Mouse (Mus musculus) neural tube, embryonic 12.5 days (tissue): ENCODE results near the gene Peg10. TPM values are rescaled to one million over a fixed set of nuclear protein-coding genes. Genes with fewer than 3 reads are reported as not detected.
A peak's percentile ranks its signal among the peaks of the same experiment; 100 is the strongest.

Experiments used
- ATAC-seq: fragments of 200-750 bp; cut with Nextera tagmentation; 2 replicates; pipeline ENCODE4 v1.8.0; 2017; ENCODE audit warnings: low read depth, mild to moderate bottlenecking, moderate TSS enrichment, moderate library complexity; ENCODE audit not compliant: low FRiP score
- H3K27ac ChIP-seq: fragments of 300-500 bp; sonication (generic); 2 replicates; pipeline ENCODE4 v1.5.1; 2016
- H3K27me3 ChIP-seq: fragments of 300-500 bp; sonication (generic); replicated peaks from 2 replicates; pipeline ENCODE4 v1.6.1; 2016; ENCODE audit warnings: mild to moderate bottlenecking
- H3K36me3 ChIP-seq: fragments of 300-500 bp; sonication (generic); 2 replicates; pipeline ENCODE4 v1.6.1; 2016; ENCODE audit warnings: mild to moderate bottlenecking
- H3K4me1 ChIP-seq: fragments of 300-500 bp; sonication (generic); 2 replicates; pipeline ENCODE4 v1.6.1; 2016
- H3K4me2 ChIP-seq: fragments of 300-500 bp; sonication (generic); replicated peaks from 2 replicates; pipeline ENCODE4 v1.6.1; 2016; ENCODE audit warnings: mild to moderate bottlenecking
- H3K4me3 ChIP-seq: fragments of 300-500 bp; sonication (generic); 2 replicates; pipeline ENCODE4 v1.5.1; 2016
- H3K9ac ChIP-seq: fragments of 300-500 bp; sonication (generic); 2 replicates; pipeline ENCODE4 v1.6.1; 2016; ENCODE audit warnings: mild to moderate bottlenecking
- H3K9me3 ChIP-seq: fragments of 300-500 bp; sonication (generic); 2 replicates; pipeline ENCODE4 v1.6.1; 2016; ENCODE audit warnings: mild to moderate bottlenecking
- WGBS: fragments of 180-500 bp; shearing (Covaris S2); methylation state at CpG from one replicate; pipeline ENCODE4 v1.1.7; 2016; 5-methylcytosine and 5-hydroxymethylcytosine counted together
- polyA plus RNA-seq: library from polyadenylated mRNA; unstranded; fragments of >200 nt; fragmentation: Nextera tagmentation; extraction: Ambion mirVana; gene quantifications from 2 replicates; pipeline ENCODE4 v1.2.1, GENCODE M21; 2016

The Peg10 gene
- polyA plus RNA-seq, 1 experiment from 2014 or later = 6.0 TPM

- Histone ChIP-seq H3K9ac (no peak overlapping the region), H3K27ac (no peak overlapping the region), H3K4me2 (no peak overlapping the region), H3K9me3 (no peaks in the 10 kb centered on the region), H3K4me3 (no peak overlapping the region), H3K36me3 (no peaks in the 10 kb centered on the region), H3K4me1 (peaks cover 16% of the 10 kb centered on the region), H3K27me3 (no peaks in the 10 kb centered on the region)
- no peak for ATAC-seq
- 74% methylated on average over 8 of the region's 8 CpGs for WGBS
Measured at GRCm38 (mm10) chr6:4733208-4733607, 13.9 kb upstream of the Peg10 start.

GRCm38 (mm10) chr6:4736372-4736771 is 10.7 kb upstream of the Peg10 start:
- no peak for ATAC-seq
- 86% methylated on average over 9 of the region's 9 CpGs for WGBS
- Histone ChIP-seq H3K27ac (no peak overlapping the region), H3K9ac (no peak overlapping the region), H3K4me2 (no peak overlapping the region), H3K27me3 (no peaks in the 10 kb centered on the region), H3K4me3 (no peak overlapping the region), H3K4me1 (peaks cover 41% of the 10 kb centered on the region), H3K9me3 (no peaks in the 10 kb centered on the region), H3K36me3 (no peaks in the 10 kb centered on the region)

- no peaks in the 10 kb centered on the region for H3K36me3 ChIP-seq
- 27% methylated on average over 11 of the region's 11 CpGs for WGBS
- no peaks in the 10 kb centered on the region for H3K27me3 ChIP-seq
- peaks cover 38% of the 10 kb centered on the region for H3K4me1 ChIP-seq
- H3K4me3 ChIP-seq = no peak overlapping the region
- no peak overlapping the region for H3K9ac ChIP-seq
- H3K27ac ChIP-seq = no peak overlapping the region
- peak overlapping the region; percentile 26; the same call in 1 of the 2 replicates for H3K4me2 ChIP-seq
- ATAC-seq = peak; percentile 22; the same call in 1 of the 2 replicates
- H3K9me3 ChIP-seq = no peaks in the 10 kb centered on the region
Measured at GRCm38 (mm10) chr6:4738034-4738629, 9.0 kb upstream of the Peg10 start.

- H3K4me1 ChIP-seq = peaks cover 38% of the 10 kb centered on the region
- no peak overlapping the region for H3K4me3 ChIP-seq
- no peak overlapping the region for H3K9ac ChIP-seq
- H3K4me2 ChIP-seq = peak overlapping the region; percentile 26; the same call in 1 of the 2 replicates
- H3K27me3 ChIP-seq = no peaks in the 10 kb centered on the region
- no peak overlapping the region for H3K27ac ChIP-seq
- ATAC-seq = no peak
- H3K36me3 ChIP-seq = no peaks in the 10 kb centered on the region
- no peaks in the 10 kb centered on the region for H3K9me3 ChIP-seq
- 6% methylated on average over 2 of the region's 2 CpGs for WGBS
Measured at GRCm38 (mm10) chr6:4738717-4739116, 8.4 kb upstream of the Peg10 start.

- no peaks in the 10 kb centered on the region for H3K9me3 ChIP-seq
- H3K36me3 ChIP-seq = no peaks in the 10 kb centered on the region
- H3K4me3 ChIP-seq = no peak overlapping the region
- no peak for ATAC-seq
- H3K9ac ChIP-seq = no peak overlapping the region
- 5% methylated on average over 13 of the region's 13 CpGs for whole genome bisulfite sequencing
- H3K27ac ChIP-seq = no peak overlapping the region
- H3K4me2 ChIP-seq = peak overlapping the region; percentile 38
- H3K27me3 ChIP-seq = no peaks in the 10 kb centered on the region
- peaks cover 38% of the 10 kb centered on the region for H3K4me1 ChIP-seq
Measured at GRCm38 (mm10) chr6:4739522-4740355, 7.4 kb upstream of the Peg10 start.

GRCm38 (mm10) chr6:4740511-4740910 is 6.6 kb upstream of the Peg10 start:
- Histone ChIP-seq H3K36me3 (no peaks in the 10 kb centered on the region), H3K9me3 (no peaks in the 10 kb centered on the region), H3K4me3 (no peak overlapping the region), H3K9ac (no peak overlapping the region), H3K4me2 (no peak overlapping the region), H3K27ac (no peak overlapping the region), H3K27me3 (no peaks in the 10 kb centered on the region), H3K4me1 (peaks cover 38% of the 10 kb centered on the region)
- no peak for ATAC-seq
- WGBS = 26% methylated on average over 6 of the region's 6 CpGs

- Histone ChIP-seq H3K4me2 (peak overlapping the region; percentile 63), H3K27me3 (no peaks in the 10 kb centered on the region), H3K9ac (peak overlapping the region; percentile 76), H3K9me3 (peaks cover 27% of the 10 kb centered on the region), H3K4me3 (peak overlapping the region; percentile 50), H3K4me1 (peaks cover 5% of the 10 kb centered on the region; the same call in 1 of the 2 replicates), H3K27ac (no peak overlapping the region; the same call in 1 of the 2 replicates), H3K36me3 (no peaks in the 10 kb centered on the region)
- 51% methylated on average over 22 of the region's 22 CpGs for whole genome bisulfite sequencing
- no peak for ATAC-seq
Measured at GRCm38 (mm10) chr6:4746036-4746695, 940 bp upstream of the Peg10 start.

- H3K4me3 ChIP-seq = peak overlapping the region; percentile 50
- peak overlapping the region; percentile 63 for H3K4me2 ChIP-seq
- WGBS = 52% methylated on average over 71 of the region's 71 CpGs
- peak; percentile 26; the same call in 1 of the 2 replicates for ATAC-seq
- H3K9me3 ChIP-seq = peaks cover 27% of the 10 kb centered on the region
- H3K27me3 ChIP-seq = no peaks in the 10 kb centered on the region
- no peaks in the 10 kb centered on the region for H3K36me3 ChIP-seq
- H3K4me1 ChIP-seq = no peaks in the 10 kb centered on the region
- H3K27ac ChIP-seq = no peak overlapping the region
- H3K9ac ChIP-seq = no peak overlapping the region
Measured at GRCm38 (mm10) chr6:4747677-4748505, 785 bp downstream of the Peg10 start.

- Histone ChIP-seq H3K27ac (no peak overlapping the region), H3K27me3 (no peaks in the 10 kb centered on the region)
- 57% methylated on average over 15 of the region's 15 CpGs for WGBS
Measured at GRCm38 (mm10) chr6:4748506-4748961, 1.4 kb downstream of the Peg10 start.

GRCm38 (mm10) chr6:4749091-4749490 is 2.0 kb downstream of the Peg10 start:
- Histone ChIP-seq H3K4me3 (peak overlapping the region; percentile 50), H3K4me2 (peak overlapping the region; percentile 63), H3K36me3 (no peaks in the 10 kb centered on the region), H3K9me3 (peaks cover 27% of the 10 kb centered on the region), H3K9ac (no peak overlapping the region), H3K4me1 (no peaks in the 10 kb centered on the region), H3K27me3 (no peaks in the 10 kb centered on the region), H3K27ac (no peak overlapping the region)
- WGBS = 53% methylated on average over 22 of the region's 22 CpGs
- ATAC-seq = peak; percentile 87

More at GRCm38 (mm10) chr6:4748506-4748961, 1.4 kb downstream of the Peg10 start:
- peak overlapping the region; percentile 50 for H3K4me3 ChIP-seq
- no peaks in the 10 kb centered on the region for H3K36me3 ChIP-seq
- peak; percentile 13 for ATAC-seq
- no peaks in the 10 kb centered on the region for H3K4me1 ChIP-seq
- H3K9ac ChIP-seq = no peak overlapping the region
- H3K9me3 ChIP-seq = peaks cover 27% of the 10 kb centered on the region
- H3K4me2 ChIP-seq = peak overlapping the region; percentile 63

- Histone ChIP-seq H3K4me1 (no peaks in the 10 kb centered on the region), H3K9ac (no peak overlapping the region), H3K27ac (no peak overlapping the region), H3K9me3 (peaks cover 48% of the 10 kb centered on the region), H3K27me3 (no peaks in the 10 kb centered on the region), H3K36me3 (peaks cover 17% of the 10 kb centered on the region), H3K4me2 (no peak overlapping the region), H3K4me3 (no peak overlapping the region)
- ATAC-seq = no peak
- WGBS = 76% methylated on average over 4 of the region's 4 CpGs
Measured at GRCm38 (mm10) chr6:4751355-4751754, 4.2 kb downstream of the Peg10 start.
